Mouse (Mus musculus) neural tube, embryonic 11.5 days (tissue): ENCODE data around the gene Pex10. TPM values are rescaled to one million over a fixed set of nuclear protein-coding genes. Genes with fewer than 3 reads are reported as not detected.
A peak's percentile ranks its signal among the peaks of the same experiment; 100 is the strongest.

ENCODE experiments used
- ATAC-seq: fragments of 200-750 bp; cut with Nextera tagmentation; 2 replicates; pipeline ENCODE4 v1.8.0; 2017; ENCODE audit warnings: moderate number of reproducible peaks, mild to moderate bottlenecking, moderate TSS enrichment, moderate library complexity; ENCODE audit not compliant: insufficient read depth, low FRiP score, low TSS enrichment
- DNase-seq: peaks from one replicate; pipeline ENCODE4 v3.0.0-alpha.2; 2015; ENCODE audit warnings: low spot score
- H3K27ac ChIP-seq: fragments of 300-500 bp; sonication (generic); 2 replicates; pipeline ENCODE4 v1.5.1; 2014; ENCODE audit warnings: low read depth, mild to moderate bottlenecking, low read length
- H3K27me3 ChIP-seq: fragments of 300-500 bp; sonication (generic); 2 replicates; pipeline ENCODE4 v1.6.1; 2014; ENCODE audit warnings: mild to moderate bottlenecking, low read length, mixed read lengths; ENCODE audit not compliant: control insufficient read depth, insufficient read depth
- H3K36me3 ChIP-seq: fragments of 300-500 bp; sonication (generic); 2 replicates; pipeline ENCODE4 v1.6.1; 2014; ENCODE audit warnings: mild to moderate bottlenecking, low read length, moderate library complexity, mixed read lengths; ENCODE audit not compliant: control insufficient read depth, insufficient read depth
- H3K4me1 ChIP-seq: fragments of 300-500 bp; sonication (generic); 2 replicates; pipeline ENCODE4 v1.6.1; 2014; ENCODE audit warnings: low read length, mixed read lengths; ENCODE audit not compliant: control insufficient read depth, insufficient read depth
- H3K4me2 ChIP-seq: fragments of 300-500 bp; sonication (generic); 2 replicates; pipeline ENCODE4 v1.6.1; 2014; ENCODE audit warnings: low read depth, mild to moderate bottlenecking, moderate library complexity
- H3K4me3 ChIP-seq: fragments of 300-500 bp; sonication (generic); 2 replicates; pipeline ENCODE4 v1.5.1; 2014; ENCODE audit warnings: low read depth, low read length
- H3K9ac ChIP-seq: fragments of 300-500 bp; sonication (generic); 2 replicates; pipeline ENCODE4 v1.6.1; 2014; ENCODE audit warnings: mild to moderate bottlenecking, low read length
- H3K9me3 ChIP-seq: fragments of 300-500 bp; sonication (generic); 2 replicates; pipeline ENCODE4 v1.6.1; 2016; ENCODE audit warnings: low read length; ENCODE audit not compliant: control insufficient read depth
- WGBS: fragments of 180-500 bp; shearing (Covaris S2); extraction: QIAGEN DNeasy Blood & Tissue Kit; methylation state at CpG from one replicate; pipeline ENCODE4 v1.1.7; 2014; 5-methylcytosine and 5-hydroxymethylcytosine counted together
- polyA plus RNA-seq: library from polyadenylated mRNA; unstranded; fragments of >200 nt; fragmentation: Nextera tagmentation; extraction: Ambion mirVana; gene quantifications from 2 replicates; pipeline ENCODE4 v1.2.1, GENCODE M21; 2014

Pex10 gene
- 6.9 and 8.3 TPM in 2 replicates for polyA plus RNA-seq

DNA sequence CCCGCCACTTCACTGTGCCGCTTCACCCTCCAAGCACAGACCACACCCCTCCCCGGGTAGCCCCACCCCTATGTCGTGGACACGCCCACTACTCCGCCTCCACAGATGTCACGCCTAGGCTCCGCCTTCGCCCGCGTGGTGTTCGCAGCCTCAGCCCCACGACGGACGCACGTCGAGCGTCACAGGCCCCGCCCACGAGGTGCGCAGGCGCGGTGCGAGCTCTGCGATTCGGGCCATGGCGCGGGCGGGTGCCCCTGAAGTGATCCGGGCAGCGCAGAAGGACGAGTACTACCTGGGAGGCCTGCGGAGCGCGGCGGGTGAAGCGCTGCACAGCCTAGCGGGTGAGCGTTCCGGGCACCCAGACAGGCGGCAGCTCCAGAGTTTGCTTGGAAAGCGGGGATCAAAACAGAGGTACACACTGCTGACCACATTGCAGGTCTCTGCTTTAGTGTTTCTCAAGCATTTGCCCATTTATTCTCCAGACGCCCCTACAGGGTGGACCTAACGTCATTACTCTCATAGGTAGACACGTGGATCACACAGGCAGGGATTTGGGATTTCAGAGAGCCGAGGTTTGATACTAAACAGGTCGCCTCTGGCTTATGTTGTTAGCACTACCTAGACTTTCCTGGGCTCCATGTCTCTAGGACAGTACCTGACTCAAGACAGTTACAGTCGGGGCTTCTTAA lies at the start of gene Pex10:
TSS of gene Pex10 (plus strand) at position 183 of the 689 bp plus-strand sequence.
- Histone ChIP-seq H3K36me3 (peaks cover 12% of the 10 kb centered on the region; the same call in 1 of the 2 replicates), H3K27me3 (no peaks in the 10 kb centered on the region), H3K9ac (peak within 1 kb of the TSS; percentile 75), H3K27ac (peak within 1 kb of the TSS; percentile 61; the same call in 1 of the 2 replicates), H3K9me3 (no peaks in the 10 kb centered on the region), H3K4me3 (peak within 1 kb of the TSS; percentile 64), H3K4me1 (peaks cover 6% of the 10 kb centered on the region), H3K4me2 (peak within 1 kb of the TSS; percentile 87)
- WGBS = under 1% methylated on average over 48 of the region's 48 CpGs
- ATAC-seq = peak; percentile 92
- DNase-seq = peak; percentile 99

GRCm38 (mm10) chr4:155017253-155017878 lies 49.5 kb upstream of the Pex10 start:
- no peak overlapping the region for H3K4me3 ChIP-seq
- H3K4me2 ChIP-seq = no peak overlapping the region
- 74% methylated on average over 11 of the region's 11 CpGs for WGBS
- ATAC-seq = no peak
- no peaks in the 10 kb centered on the region for H3K36me3 ChIP-seq
- H3K9ac ChIP-seq = no peak overlapping the region
- H3K27ac ChIP-seq = no peak overlapping the region
- no peaks in the 10 kb centered on the region for H3K9me3 ChIP-seq
- no peak for DNase-seq
- H3K4me1 ChIP-seq = peaks cover 6% of the 10 kb centered on the region
- no peaks in the 10 kb centered on the region for H3K27me3 ChIP-seq

DNA sequence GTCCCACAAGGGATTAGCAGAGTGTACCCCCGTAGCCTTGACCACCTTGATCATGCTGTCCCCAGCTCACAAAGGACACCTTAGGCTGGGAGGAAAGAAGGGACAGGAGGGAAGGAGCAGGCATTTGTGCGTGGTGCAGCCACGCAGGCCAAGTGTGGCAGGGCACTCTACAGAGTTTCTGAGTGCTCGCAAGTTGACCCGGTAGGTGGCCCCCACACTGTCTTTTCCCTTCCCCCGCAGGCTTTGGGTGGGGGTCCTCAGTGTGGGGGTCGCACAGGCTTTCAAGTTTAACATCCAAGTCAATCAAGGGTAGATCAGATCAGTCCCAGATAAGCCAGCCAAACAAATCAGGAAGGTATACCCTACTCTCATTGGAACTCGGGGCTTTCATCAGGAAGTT lies 48.8 kb upstream of the Pex10 start:
- ATAC-seq (no peak), DNase-seq (no peak)
- H3K27me3 ChIP-seq = no peaks in the 10 kb centered on the region
- H3K9me3 ChIP-seq = no peaks in the 10 kb centered on the region
- no peak overlapping the region for H3K4me2 ChIP-seq
- no peak overlapping the region for H3K27ac ChIP-seq
- H3K4me3 ChIP-seq = no peak overlapping the region
- H3K9ac ChIP-seq = no peak overlapping the region
- peaks cover 6% of the 10 kb centered on the region for H3K4me1 ChIP-seq
- no peaks in the 10 kb centered on the region for H3K36me3 ChIP-seq
- WGBS = 75% methylated on average over 8 of the region's 8 CpGs

DNA sequence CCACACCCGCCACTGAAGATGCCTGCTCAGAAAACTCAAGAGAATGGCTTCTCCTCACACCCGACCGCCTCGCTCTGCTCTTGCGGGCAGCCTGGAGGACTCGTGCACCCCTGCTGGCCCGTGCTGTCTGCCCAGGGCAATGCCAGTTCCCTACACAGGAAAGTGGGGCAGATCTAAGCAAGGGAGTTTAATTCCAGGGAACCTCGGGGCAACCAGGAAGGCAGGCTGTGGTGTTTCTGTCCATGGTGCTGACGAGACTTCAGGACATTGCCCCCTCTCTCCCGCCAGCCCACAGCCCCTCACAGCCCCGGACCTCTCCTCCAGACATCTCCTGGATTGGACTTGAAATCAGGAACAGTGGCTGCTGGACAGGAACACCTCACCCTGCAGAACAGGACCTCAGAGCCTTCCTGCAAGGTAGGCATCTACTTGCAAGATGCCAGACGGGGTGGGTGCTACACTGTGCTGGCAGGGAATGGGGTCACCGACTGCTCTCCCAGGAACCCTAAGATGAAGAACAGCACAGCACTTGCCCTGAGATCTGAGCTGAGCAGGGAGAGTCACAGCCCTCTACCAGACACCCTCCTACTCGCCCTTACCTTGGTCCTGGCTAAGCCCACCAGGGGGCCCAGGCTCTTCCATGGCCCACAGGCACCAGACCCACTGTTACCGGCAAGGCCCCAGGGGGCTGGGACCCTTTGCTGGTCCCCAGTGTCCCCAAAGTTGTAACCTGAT lies 48.0 kb upstream of the Pex10 start:
- H3K9me3 ChIP-seq = no peaks in the 10 kb centered on the region
- no peaks in the 10 kb centered on the region for H3K27me3 ChIP-seq
- DNase-seq (peak; percentile 60), ATAC-seq (no peak)
- H3K27ac ChIP-seq = no peak overlapping the region
- peaks cover 6% of the 10 kb centered on the region for H3K4me1 ChIP-seq
- no peaks in the 10 kb centered on the region for H3K36me3 ChIP-seq
- peak overlapping the region; percentile 24 for H3K4me2 ChIP-seq
- 0 out of 2 replicates have a peak overlapping the region, but pooled peaks have one; percentile 12 for H3K4me3 ChIP-seq
- peak overlapping the region; percentile 18; the same call in 1 of the 2 replicates for H3K9ac ChIP-seq
- WGBS = 5% methylated on average over 15 of the region's 15 CpGs

DNA sequence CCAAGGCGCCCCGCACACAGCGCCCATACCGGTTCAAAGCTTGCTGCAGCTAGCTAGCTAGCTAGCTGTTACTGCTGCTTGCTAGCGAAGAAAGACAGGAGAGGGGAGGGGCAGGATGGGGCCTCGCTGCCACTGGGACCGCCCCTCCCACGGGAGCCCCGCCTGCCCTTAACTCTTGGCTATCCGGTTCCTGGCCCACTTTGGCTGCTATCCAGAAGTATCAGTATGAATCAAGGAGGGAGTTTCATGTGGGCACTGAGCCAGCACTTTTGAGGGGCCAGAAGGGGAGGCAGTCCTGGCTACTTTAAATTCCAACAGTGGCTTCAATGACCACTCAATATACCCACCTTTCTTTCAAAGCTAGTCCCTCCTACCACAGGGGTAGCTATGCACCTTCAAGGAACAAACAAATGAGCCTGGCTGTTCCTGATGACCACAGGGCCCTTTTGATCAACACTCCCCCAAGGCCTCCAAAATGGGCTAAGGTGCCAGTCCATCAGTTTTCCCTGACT lies 47.4 kb upstream of the Pex10 start:
- DNase-seq = peak; percentile 48
- ATAC-seq = 0 out of 2 replicates have a peak, but pooled peaks have one; percentile 28
- Histone ChIP-seq H3K9ac (peak overlapping the region; percentile 18; the same call in 1 of the 2 replicates), H3K27me3 (no peaks in the 10 kb centered on the region), H3K27ac (no peak overlapping the region), H3K36me3 (no peaks in the 10 kb centered on the region), H3K4me2 (peak overlapping the region; percentile 24), H3K4me3 (0 out of 2 replicates have a peak overlapping the region, but pooled peaks have one; percentile 12), H3K9me3 (no peaks in the 10 kb centered on the region), H3K4me1 (peaks cover 6% of the 10 kb centered on the region)
- 0% methylated on average over 10 of the region's 10 CpGs for WGBS

DNA sequence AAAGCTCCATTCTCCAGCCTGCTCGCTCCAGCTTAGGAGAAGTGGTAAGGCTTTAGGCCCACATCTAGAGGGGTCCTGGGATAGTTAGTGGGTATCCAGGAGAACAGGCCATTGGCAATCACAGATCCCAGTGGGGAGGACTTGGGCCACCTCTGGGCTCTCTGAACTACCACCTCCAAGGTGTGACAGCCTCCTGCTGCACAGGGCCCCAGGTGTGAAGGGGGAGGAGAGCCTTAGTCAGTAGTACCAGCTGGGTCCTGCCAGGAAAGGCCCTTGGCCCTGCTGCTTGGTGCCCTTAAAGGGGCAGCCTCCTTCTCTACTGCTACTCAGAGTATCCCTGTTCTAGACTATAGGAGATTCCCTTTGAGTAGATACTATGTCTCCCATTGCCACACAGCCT lies 46.7 kb upstream of the Pex10 start:
- Histone ChIP-seq H3K4me1 (peaks cover 9% of the 10 kb centered on the region), H3K9ac (no peak overlapping the region), H3K36me3 (no peaks in the 10 kb centered on the region), H3K4me2 (no peak overlapping the region), H3K9me3 (no peaks in the 10 kb centered on the region), H3K27me3 (no peaks in the 10 kb centered on the region), H3K4me3 (no peak overlapping the region), H3K27ac (no peak overlapping the region)
- 56% methylated on average over 1 of the region's 1 CpGs for WGBS
- no peak for ATAC-seq
- no peak for DNase-seq

- ATAC-seq (no peak), DNase-seq (no peak)
- H3K9me3 ChIP-seq = no peaks in the 10 kb centered on the region
- H3K27ac ChIP-seq = no peak overlapping the region
- WGBS = 64% methylated on average over 9 of the region's 9 CpGs
- H3K4me3 ChIP-seq = no peak overlapping the region
- H3K4me1 ChIP-seq = peaks cover 9% of the 10 kb centered on the region
- H3K9ac ChIP-seq = no peak overlapping the region
- no peaks in the 10 kb centered on the region for H3K36me3 ChIP-seq
- no peak overlapping the region for H3K4me2 ChIP-seq
- no peaks in the 10 kb centered on the region for H3K27me3 ChIP-seq
These were observed 46.0 kb upstream of the Pex10 start for GRCm38 (mm10) chr4:155020813-155021212.

DNA sequence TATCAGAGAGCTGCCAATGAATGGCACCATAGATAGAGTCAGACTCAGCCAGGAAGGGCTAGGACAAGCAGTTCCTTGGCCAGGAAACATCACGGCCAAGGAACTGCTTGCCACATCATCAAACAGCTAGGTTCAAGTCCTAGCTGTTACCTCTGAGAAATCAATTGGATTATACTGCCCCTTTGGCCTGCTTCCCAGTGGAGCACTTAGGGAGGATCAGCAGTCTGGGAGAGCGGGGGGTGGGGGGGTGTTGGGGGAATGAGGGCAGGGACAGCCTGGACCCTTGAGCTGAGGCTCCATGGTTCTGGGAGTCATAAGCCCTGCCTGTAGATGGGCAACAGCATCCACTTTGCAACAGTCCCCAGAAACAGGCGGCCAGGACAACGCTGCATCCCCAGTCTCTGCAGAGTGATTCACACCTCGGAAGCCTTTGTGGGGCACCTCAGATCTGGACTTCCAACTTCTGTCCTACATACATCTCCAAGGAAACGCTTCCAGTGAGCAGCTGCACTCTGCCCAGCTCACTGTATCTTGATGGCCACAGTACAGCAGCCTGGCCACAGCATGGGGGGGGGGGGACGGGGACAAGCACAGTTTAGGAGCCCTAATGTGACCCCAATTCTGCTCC lies 44.5 kb upstream of the Pex10 start:
- ATAC-seq = no peak
- H3K4me1 ChIP-seq = peaks cover 9% of the 10 kb centered on the region

More for the DNA sequence above, 44.5 kb upstream of the Pex10 start:
- no peak overlapping the region for H3K4me2 ChIP-seq
- no peak overlapping the region for H3K4me3 ChIP-seq
- no peak for DNase-seq
- WGBS = 70% methylated on average over 7 of the region's 7 CpGs
- H3K9me3 ChIP-seq = no peaks in the 10 kb centered on the region
- H3K9ac ChIP-seq = no peak overlapping the region
- no peak overlapping the region for H3K27ac ChIP-seq
- no peaks in the 10 kb centered on the region for H3K36me3 ChIP-seq
- H3K27me3 ChIP-seq = no peaks in the 10 kb centered on the region
